Mouse (Mus musculus): ENCODE results near the gene Exosc10. TPM values are rescaled to one million over a fixed set of nuclear protein-coding genes. Genes with fewer than 3 reads are reported as not detected.
A peak's percentile ranks its signal among the peaks of the same experiment; 100 is the strongest.

Exosc10 gene
- polyA plus RNA-seq, 2 experiments: 70.2 to 92.8 TPM

DNA sequence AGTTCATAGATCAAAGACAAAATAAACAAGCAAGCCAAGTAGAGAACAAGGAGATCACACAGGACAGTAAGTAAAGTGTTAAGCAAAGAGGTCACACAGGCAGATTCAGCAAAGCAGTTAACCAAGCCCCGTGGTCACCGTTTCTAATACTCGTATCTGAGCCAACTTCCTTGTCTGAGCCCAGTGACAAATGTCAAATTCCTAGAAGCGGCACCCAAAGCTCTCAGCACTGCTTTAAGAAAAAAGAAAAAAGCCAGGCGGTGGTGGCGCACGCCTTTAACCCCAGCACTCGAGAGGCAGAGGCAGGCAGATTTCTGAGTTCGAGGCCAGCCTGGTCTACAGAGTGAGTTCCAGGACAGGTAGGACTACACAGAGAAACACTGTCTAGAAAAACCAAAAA is 28.4 kb downstream of the Exosc10 start:
- TF ChIP-seq POLR2A (IDR thresholded peaks at IDR 0.05; ENCODE audit: borderline replicate concordance, extremely low read depth, insufficient read depth, insufficient read length): no peak
- DNase-seq (ENCODE audit: low spot score): no peak
- Histone ChIP-seq H3K27me3 (ENCODE audit: control insufficient read depth, insufficient read depth, low read length) (no peaks in the 10 kb centered on the region), H3K9me3 (ENCODE audit: control insufficient read depth, low read length) (no peaks in the 10 kb centered on the region), H3K9ac (ENCODE audit: low read depth, low read length, severe bottlenecking) (no peak overlapping the region), H3K4me3 (replicated peaks; ENCODE audit: low read length) (no peak overlapping the region), H3K4me2 (replicated peaks; ENCODE audit: low read depth, low read length, severe bottlenecking) (no peak overlapping the region), H3K27ac (replicated peaks; ENCODE audit: low read depth, low read length) (no peak overlapping the region), H3K36me3 (ENCODE audit: control insufficient read depth, insufficient read depth, low read length) (peaks cover 18% of the 10 kb centered on the region), H3K4me1 (ENCODE audit: control insufficient read depth, insufficient read depth, low read length) (no peaks in the 10 kb centered on the region)
- WGBS: 85% methylated on average over 9 of the region's 9 CpGs
- no peak for ATAC-seq (ENCODE audit: low FRiP score, low read depth)

DNA sequence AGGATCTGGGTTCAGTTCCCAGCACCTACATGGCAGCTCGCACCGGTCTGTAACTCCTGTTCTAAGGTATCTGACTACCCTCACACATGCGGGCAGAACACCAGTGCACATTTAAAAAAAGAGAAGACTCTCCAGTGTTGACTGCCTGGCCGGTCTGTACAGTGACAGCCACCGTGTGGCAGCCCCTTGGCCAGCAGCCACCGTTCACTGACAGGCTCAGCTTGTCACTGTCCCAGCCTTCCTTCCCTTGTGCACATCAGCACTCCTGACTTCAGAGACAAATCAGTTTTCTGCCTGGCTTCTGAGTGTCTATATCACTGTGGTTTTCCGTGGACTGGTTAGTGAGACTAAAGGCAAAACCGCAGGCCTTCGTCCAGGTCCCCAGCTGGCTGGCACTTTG is 30.6 kb downstream of the Exosc10 start:
- H3K36me3 ChIP-seq (ENCODE audit: control insufficient read depth, insufficient read depth, low read length): peaks cover 7% of the 10 kb centered on the region
- ATAC-seq (ENCODE audit: low FRiP score, low read depth): no peak
- WGBS: 80% methylated on average over 9 of the region's 9 CpGs

DNA sequence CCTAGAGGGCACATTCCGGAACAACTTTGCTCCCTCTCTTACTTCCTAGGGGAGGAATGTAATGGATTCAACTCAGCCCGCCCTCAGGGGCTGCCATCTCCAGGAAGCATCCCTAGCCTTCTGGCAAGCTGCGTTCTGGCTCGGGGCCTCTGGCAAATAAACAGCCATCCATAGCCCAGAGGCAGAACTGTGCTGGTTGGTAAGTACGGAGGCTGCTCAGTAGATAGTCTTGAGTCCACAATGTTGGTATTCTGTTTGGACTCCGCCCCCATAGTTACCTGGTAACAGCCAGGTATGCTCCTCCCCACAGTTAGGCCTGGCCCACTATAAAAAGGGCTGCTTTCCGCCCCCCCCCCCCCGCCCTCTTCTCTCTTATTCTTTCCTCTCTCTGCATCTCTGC is 31.3 kb downstream of the Exosc10 start:
- H3K36me3 ChIP-seq (ENCODE audit: control insufficient read depth, insufficient read depth, low read length): peaks cover 15% of the 10 kb centered on the region
- no peak overlapping the region for H3K4me2 ChIP-seq (replicated peaks; ENCODE audit: low read depth, low read length, severe bottlenecking)
- no peak overlapping the region for H3K4me3 ChIP-seq (replicated peaks; ENCODE audit: low read length)
- no peak overlapping the region for H3K27ac ChIP-seq (replicated peaks; ENCODE audit: low read depth, low read length)
- ATAC-seq (ENCODE audit: low FRiP score, low read depth) (no peak), DNase-seq (ENCODE audit: low spot score) (no peak)
- H3K9ac ChIP-seq (ENCODE audit: low read depth, low read length, severe bottlenecking): no peak overlapping the region
- no peaks in the 10 kb centered on the region for H3K27me3 ChIP-seq (ENCODE audit: control insufficient read depth, insufficient read depth, low read length)
- H3K9me3 ChIP-seq (ENCODE audit: control insufficient read depth, low read length): no peaks in the 10 kb centered on the region
- WGBS: 68% methylated on average over 6 of the region's 8 CpGs
- peaks cover 5% of the 10 kb centered on the region for H3K4me1 ChIP-seq (ENCODE audit: control insufficient read depth, insufficient read depth, low read length)
- no peak for TF ChIP-seq POLR2A (IDR thresholded peaks at IDR 0.05; ENCODE audit: borderline replicate concordance, extremely low read depth, insufficient read depth, insufficient read length)

More for the DNA sequence above, 30.6 kb downstream of the Exosc10 start:
- H3K9ac ChIP-seq (ENCODE audit: low read depth, low read length, severe bottlenecking): no peak overlapping the region
- no peak for TF ChIP-seq POLR2A (IDR thresholded peaks at IDR 0.05; ENCODE audit: borderline replicate concordance, extremely low read depth, insufficient read depth, insufficient read length)
- DNase-seq (ENCODE audit: low spot score): no peak
- no peaks in the 10 kb centered on the region for H3K27me3 ChIP-seq (ENCODE audit: control insufficient read depth, insufficient read depth, low read length)
- H3K4me2 ChIP-seq (replicated peaks; ENCODE audit: low read depth, low read length, severe bottlenecking): no peak overlapping the region
- H3K4me1 ChIP-seq (ENCODE audit: control insufficient read depth, insufficient read depth, low read length): peaks cover 5% of the 10 kb centered on the region
- no peaks in the 10 kb centered on the region for H3K9me3 ChIP-seq (ENCODE audit: control insufficient read depth, low read length)
- no peak overlapping the region for H3K4me3 ChIP-seq (replicated peaks; ENCODE audit: low read length)
- H3K27ac ChIP-seq (replicated peaks; ENCODE audit: low read depth, low read length): no peak overlapping the region

- Histone ChIP-seq H3K9ac (ENCODE audit: low read depth, low read length, severe bottlenecking) (peak overlapping the region; percentile 83), H3K9me3 (ENCODE audit: control insufficient read depth, low read length) (no peaks in the 10 kb centered on the region), H3K4me3 (replicated peaks; ENCODE audit: low read length) (peak overlapping the region; percentile 88), H3K27ac (replicated peaks; ENCODE audit: low read depth, low read length) (peak overlapping the region; percentile 63), H3K4me2 (replicated peaks; ENCODE audit: low read depth, low read length, severe bottlenecking) (peak overlapping the region; percentile 87), H3K27me3 (ENCODE audit: control insufficient read depth, insufficient read depth, low read length) (no peaks in the 10 kb centered on the region), H3K36me3 (ENCODE audit: control insufficient read depth, insufficient read depth, low read length) (peaks cover 24% of the 10 kb centered on the region), H3K4me1 (ENCODE audit: control insufficient read depth, insufficient read depth, low read length) (peaks cover 5% of the 10 kb centered on the region)
- DNase-seq (ENCODE audit: low spot score): no peak
- TF ChIP-seq POLR2A (IDR thresholded peaks at IDR 0.05; ENCODE audit: borderline replicate concordance, extremely low read depth, insufficient read depth, insufficient read length): no peak
- ATAC-seq (ENCODE audit: low FRiP score, low read depth): peak; percentile 17; the same call in 1 of the 2 replicates
- 6% methylated on average over 18 of the region's 18 CpGs for WGBS
Observed at GRCm38 (mm10) chr4:148590421-148591170, 32.4 kb downstream of the Exosc10 start.

GRCm38 (mm10) chr4:148591171-148591630 is 33.0 kb downstream of the Exosc10 start, which contains the start of gene Srm:
TSS of gene Srm (plus strand) at chr4:148591503.
- no peaks in the 10 kb centered on the region for H3K9me3 ChIP-seq (ENCODE audit: control insufficient read depth, low read length)
- peaks cover 5% of the 10 kb centered on the region for H3K4me1 ChIP-seq (ENCODE audit: control insufficient read depth, insufficient read depth, low read length)
- peak; percentile 98 for DNase-seq (ENCODE audit: low spot score)
- H3K27me3 ChIP-seq (ENCODE audit: control insufficient read depth, insufficient read depth, low read length): no peaks in the 10 kb centered on the region
- TF ChIP-seq POLR2A (IDR thresholded peaks at IDR 0.05; ENCODE audit: borderline replicate concordance, extremely low read depth, insufficient read depth, insufficient read length): peak; percentile 79; the same call in 1 of the 2 replicates
- H3K9ac ChIP-seq (ENCODE audit: low read depth, low read length, severe bottlenecking): peak within 1 kb of the TSS; percentile 83
- ATAC-seq (ENCODE audit: low FRiP score, low read depth): peak; percentile 99
- whole genome bisulfite sequencing: under 1% methylated on average over 25 of the region's 50 CpGs
- peak within 1 kb of the TSS; percentile 70 for H3K27ac ChIP-seq (replicated peaks; ENCODE audit: low read depth, low read length)
- H3K4me3 ChIP-seq (replicated peaks; ENCODE audit: low read length): peak within 1 kb of the TSS; percentile 88
- peaks cover 30% of the 10 kb centered on the region for H3K36me3 ChIP-seq (ENCODE audit: control insufficient read depth, insufficient read depth, low read length)
- H3K4me2 ChIP-seq (replicated peaks; ENCODE audit: low read depth, low read length, severe bottlenecking): peak within 1 kb of the TSS; percentile 87
